Mouse (Mus musculus): Measurements from ENCODE around the gene Hormad2. TPM values are rescaled to one million over a fixed set of nuclear protein-coding genes. Genes with fewer than 3 reads are reported as not detected.

Gene Hormad2
- polyA plus RNA-seq, 1 experiment from 2014 or later, result not detected

- H3K4me1 ChIP-seq (ENCODE audit: control insufficient read depth, insufficient read depth, low read length), result no peaks in the 10 kb centered on the region
Measured at GRCm38 (mm10) chr11:4304203-4304602, 136.7 kb downstream of the Hormad2 start.

GRCm38 (mm10) chr11:4303033-4303432, 137.9 kb downstream of the Hormad2 start:
- 73% methylated on average over 9 of the region's 9 CpGs for WGBS
- H3K4me2 ChIP-seq (ENCODE audit: low read depth, low read length), result no peak overlapping the region
- ATAC-seq (ENCODE audit: low read depth), result no peak

More at GRCm38 (mm10) chr11:4304203-4304602, 136.7 kb downstream of the Hormad2 start:
- Histone ChIP-seq H3K4me2 (ENCODE audit: low read depth, low read length) (no peak overlapping the region), H3K9me3 (ENCODE audit: control insufficient read depth, low read length) (no peaks in the 10 kb centered on the region), H3K4me3 (ENCODE audit: low read depth, low read length) (no peak overlapping the region), H3K36me3 (ENCODE audit: control insufficient read depth, insufficient read depth, low read length) (no peaks in the 10 kb centered on the region), H3K9ac (replicated peaks; ENCODE audit: low read depth, low read length) (no peak overlapping the region), H3K27ac (ENCODE audit: low read depth, low read length) (no peak overlapping the region), H3K27me3 (ENCODE audit: control insufficient read depth, insufficient read depth, low read length) (no peaks in the 10 kb centered on the region)
- WGBS, result 60% methylated on average over 4 of the region's 4 CpGs
- no peak for ATAC-seq (ENCODE audit: low read depth)

GRCm38 (mm10) chr11:4302363-4302913, 138.5 kb downstream of the Hormad2 start:
- no peaks in the 10 kb centered on the region for H3K36me3 ChIP-seq (ENCODE audit: control insufficient read depth, insufficient read depth, low read length)
- no peaks in the 10 kb centered on the region for H3K4me1 ChIP-seq (ENCODE audit: control insufficient read depth, insufficient read depth, low read length)
- H3K9ac ChIP-seq (replicated peaks; ENCODE audit: low read depth, low read length), result no peak overlapping the region
- 52% methylated on average over 5 of the region's 5 CpGs for WGBS
- no peak overlapping the region for H3K4me3 ChIP-seq (ENCODE audit: low read depth, low read length)
- H3K9me3 ChIP-seq (ENCODE audit: control insufficient read depth, low read length), result no peaks in the 10 kb centered on the region
- H3K4me2 ChIP-seq (ENCODE audit: low read depth, low read length), result no peak overlapping the region
- H3K27me3 ChIP-seq (ENCODE audit: control insufficient read depth, insufficient read depth, low read length), result no peaks in the 10 kb centered on the region
- no peak overlapping the region for H3K27ac ChIP-seq (ENCODE audit: low read depth, low read length)
- no peak for ATAC-seq (ENCODE audit: low read depth)

More at GRCm38 (mm10) chr11:4303033-4303432, 137.9 kb downstream of the Hormad2 start:
- Histone ChIP-seq H3K36me3 (ENCODE audit: control insufficient read depth, insufficient read depth, low read length) (no peaks in the 10 kb centered on the region), H3K9ac (replicated peaks; ENCODE audit: low read depth, low read length) (no peak overlapping the region), H3K9me3 (ENCODE audit: control insufficient read depth, low read length) (no peaks in the 10 kb centered on the region), H3K4me3 (ENCODE audit: low read depth, low read length) (no peak overlapping the region), H3K27ac (ENCODE audit: low read depth, low read length) (no peak overlapping the region), H3K4me1 (ENCODE audit: control insufficient read depth, insufficient read depth, low read length) (no peaks in the 10 kb centered on the region), H3K27me3 (ENCODE audit: control insufficient read depth, insufficient read depth, low read length) (no peaks in the 10 kb centered on the region)

- Histone ChIP-seq H3K27me3 (ENCODE audit: control insufficient read depth, insufficient read depth, low read length) (no peaks in the 10 kb centered on the region), H3K4me2 (ENCODE audit: low read depth, low read length) (no peak overlapping the region), H3K4me3 (ENCODE audit: low read depth, low read length) (no peak overlapping the region), H3K27ac (ENCODE audit: low read depth, low read length) (no peak overlapping the region), H3K9me3 (ENCODE audit: control insufficient read depth, low read length) (no peaks in the 10 kb centered on the region), H3K9ac (replicated peaks; ENCODE audit: low read depth, low read length) (no peak overlapping the region), H3K4me1 (ENCODE audit: control insufficient read depth, insufficient read depth, low read length) (no peaks in the 10 kb centered on the region), H3K36me3 (ENCODE audit: control insufficient read depth, insufficient read depth, low read length) (no peaks in the 10 kb centered on the region)
- no peak for ATAC-seq (ENCODE audit: low read depth)
- 77% methylated on average over 3 of the region's 3 CpGs for WGBS
Measured at GRCm38 (mm10) chr11:4300683-4301082, 140.2 kb downstream of the Hormad2 start.

- H3K4me3 ChIP-seq (ENCODE audit: low read depth, low read length), result no peak overlapping the region
- ATAC-seq (ENCODE audit: low read depth), result no peak
Measured at GRCm38 (mm10) chr11:4299735-4300474, 141.0 kb downstream of the Hormad2 start.

GRCm38 (mm10) chr11:4299191-4299590, 141.7 kb downstream of the Hormad2 start:
- 61% methylated on average over 12 of the region's 12 CpGs for WGBS
- H3K9me3 ChIP-seq (ENCODE audit: control insufficient read depth, low read length), result no peaks in the 10 kb centered on the region
- H3K4me3 ChIP-seq (ENCODE audit: low read depth, low read length), result no peak overlapping the region
- H3K4me1 ChIP-seq (ENCODE audit: control insufficient read depth, insufficient read depth, low read length), result no peaks in the 10 kb centered on the region
- H3K4me2 ChIP-seq (ENCODE audit: low read depth, low read length), result no peak overlapping the region
- no peak for ATAC-seq (ENCODE audit: low read depth)
- H3K27me3 ChIP-seq (ENCODE audit: control insufficient read depth, insufficient read depth, low read length), result no peaks in the 10 kb centered on the region
- no peak overlapping the region for H3K9ac ChIP-seq (replicated peaks; ENCODE audit: low read depth, low read length)
- no peaks in the 10 kb centered on the region for H3K36me3 ChIP-seq (ENCODE audit: control insufficient read depth, insufficient read depth, low read length)
- no peak overlapping the region for H3K27ac ChIP-seq (ENCODE audit: low read depth, low read length)

More at GRCm38 (mm10) chr11:4299735-4300474, 141.0 kb downstream of the Hormad2 start:
- WGBS, result 69% methylated on average over 14 of the region's 14 CpGs
- Histone ChIP-seq H3K4me1 (ENCODE audit: control insufficient read depth, insufficient read depth, low read length) (no peaks in the 10 kb centered on the region), H3K9ac (replicated peaks; ENCODE audit: low read depth, low read length) (no peak overlapping the region), H3K9me3 (ENCODE audit: control insufficient read depth, low read length) (no peaks in the 10 kb centered on the region), H3K27me3 (ENCODE audit: control insufficient read depth, insufficient read depth, low read length) (no peaks in the 10 kb centered on the region), H3K27ac (ENCODE audit: low read depth, low read length) (no peak overlapping the region), H3K36me3 (ENCODE audit: control insufficient read depth, insufficient read depth, low read length) (no peaks in the 10 kb centered on the region), H3K4me2 (ENCODE audit: low read depth, low read length) (no peak overlapping the region)

GRCm38 (mm10) chr11:4298615-4299014, 142.3 kb downstream of the Hormad2 start:
- Histone ChIP-seq H3K4me2 (ENCODE audit: low read depth, low read length) (no peak overlapping the region), H3K4me1 (ENCODE audit: control insufficient read depth, insufficient read depth, low read length) (no peaks in the 10 kb centered on the region), H3K27me3 (ENCODE audit: control insufficient read depth, insufficient read depth, low read length) (no peaks in the 10 kb centered on the region), H3K9me3 (ENCODE audit: control insufficient read depth, low read length) (no peaks in the 10 kb centered on the region), H3K36me3 (ENCODE audit: control insufficient read depth, insufficient read depth, low read length) (no peaks in the 10 kb centered on the region), H3K27ac (ENCODE audit: low read depth, low read length) (no peak overlapping the region), H3K4me3 (ENCODE audit: low read depth, low read length) (no peak overlapping the region), H3K9ac (replicated peaks; ENCODE audit: low read depth, low read length) (no peak overlapping the region)
- WGBS, result 49% methylated on average over 7 of the region's 7 CpGs
- no peak for ATAC-seq (ENCODE audit: low read depth)

GRCm38 (mm10) chr11:4297753-4298152, 143.2 kb downstream of the Hormad2 start:
- ATAC-seq (ENCODE audit: low read depth), result no peak
- H3K36me3 ChIP-seq (ENCODE audit: control insufficient read depth, insufficient read depth, low read length), result no peaks in the 10 kb centered on the region
- H3K27me3 ChIP-seq (ENCODE audit: control insufficient read depth, insufficient read depth, low read length), result no peaks in the 10 kb centered on the region
- H3K4me3 ChIP-seq (ENCODE audit: low read depth, low read length), result no peak overlapping the region
- H3K9me3 ChIP-seq (ENCODE audit: control insufficient read depth, low read length), result no peaks in the 10 kb centered on the region
- H3K27ac ChIP-seq (ENCODE audit: low read depth, low read length), result no peak overlapping the region
- 81% methylated on average over 3 of the region's 3 CpGs for WGBS
- H3K4me2 ChIP-seq (ENCODE audit: low read depth, low read length), result no peak overlapping the region
- H3K9ac ChIP-seq (replicated peaks; ENCODE audit: low read depth, low read length), result no peak overlapping the region
- H3K4me1 ChIP-seq (ENCODE audit: control insufficient read depth, insufficient read depth, low read length), result no peaks in the 10 kb centered on the region

GRCm38 (mm10) chr11:4296610-4297275, 144.2 kb downstream of the Hormad2 start:
- H3K4me2 ChIP-seq (ENCODE audit: low read depth, low read length), result no peak overlapping the region
- no peaks in the 10 kb centered on the region for H3K9me3 ChIP-seq (ENCODE audit: control insufficient read depth, low read length)
- WGBS, result 45% methylated on average over 10 of the region's 10 CpGs
- H3K4me1 ChIP-seq (ENCODE audit: control insufficient read depth, insufficient read depth, low read length), result no peaks in the 10 kb centered on the region
- no peaks in the 10 kb centered on the region for H3K36me3 ChIP-seq (ENCODE audit: control insufficient read depth, insufficient read depth, low read length)
- H3K27me3 ChIP-seq (ENCODE audit: control insufficient read depth, insufficient read depth, low read length), result no peaks in the 10 kb centered on the region
- H3K9ac ChIP-seq (replicated peaks; ENCODE audit: low read depth, low read length), result no peak overlapping the region
- no peak for ATAC-seq (ENCODE audit: low read depth)
- H3K4me3 ChIP-seq (ENCODE audit: low read depth, low read length), result no peak overlapping the region
- no peak overlapping the region for H3K27ac ChIP-seq (ENCODE audit: low read depth, low read length)
